22 mouse cellular contexts compared by ENCODE assay signal in genomic region chr10:100958371-100958770, GRCm38 (mm10).
DNase-seq lines count a peak whose midpoint lies in the region; ATAC-seq and TF ChIP-seq lines count a peak whose summit lies in the region.
"Had no signal": no experiment of that assay in that cellular context is flagged by ENCODE, and none has a peak within 500 bp of the region (broad histone marks: within the 10 kb centered on the region; RNA-seq: fewer than 3 reads in every experiment).

No protein-coding gene starts in this region.

- no peaks in the 10 kb centered on the region for H3K27me3 ChIP-seq in lung, postnatal 0 days (replicated peaks; ENCODE audit: insufficient read depth, low read length)
- no peaks in the 10 kb centered on the region for H3K27me3 ChIP-seq in MEL (ENCODE audit: control insufficient read depth in 1 of 2, insufficient read depth in 2 of 2, low read length in 2 of 2)
- H3K27me3 ChIP-seq: embryonic facial prominence, embryonic 13.5 days; forebrain, embryonic 13.5 days; intestine, embryonic 15.5 days had no signal

- no peak for TF ChIP-seq CTCF in lung, postnatal 0 days (IDR thresholded peaks at IDR 0.05)
- TF ChIP-seq CTCF in MEL (IDR thresholded peaks at IDR 0.05 in 2 of 3, conservative IDR thresholded peaks at IDR 0.05 in 1 of 3; ENCODE audit: control insufficient read depth in 1 of 3, insufficient read depth in 1 of 3, low read depth in 2 of 3, low read length in 3 of 3, poor library complexity in 1 of 3, severe bottlenecking in 1 of 3): no peak
- TF ChIP-seq CTCF in gastrocnemius, adult 2 months (IDR thresholded peaks at IDR 0.05): no peak

- intact Hi-C loops in gastrocnemius, adult 2 months (cut with DNase I): no loop called here
- intact Hi-C loops in left cerebral cortex, postnatal 4 days (cut with DNase I): no loop called here

- H3K9me3 ChIP-seq in lung, postnatal 0 days (ENCODE audit: low read length): no peaks in the 10 kb centered on the region
- H3K9me3 ChIP-seq in MEL (replicated peaks; ENCODE audit: insufficient read depth, low read length): no peaks in the 10 kb centered on the region
- H3K9me3 ChIP-seq: embryonic facial prominence, embryonic 13.5 days; forebrain, embryonic 13.5 days; G1E; heart, embryonic 10.5 days; intestine, embryonic 15.5 days had no signal

- no peak for TF ChIP-seq EP300 in lung, postnatal 0 days (IDR thresholded peaks at IDR 0.05)
- TF ChIP-seq EP300 in MEL (IDR thresholded peaks at IDR 0.05; ENCODE audit: low read depth in 1 of 2, low read length in 2 of 2): no peak

- H3K4me1 ChIP-seq in lung, postnatal 0 days (ENCODE audit: insufficient read depth, low read depth, low read length): no peaks in the 10 kb centered on the region
- H3K4me1 ChIP-seq in MEL (ENCODE audit: control insufficient read depth in 1 of 2, insufficient read depth in 2 of 2, low read length in 2 of 2): no peaks in the 10 kb centered on the region; a peak in 1 of 4 replicates
- H3K4me1 ChIP-seq: embryonic facial prominence, embryonic 13.5 days; forebrain, embryonic 13.5 days; heart, embryonic 10.5 days; intestine, embryonic 15.5 days had no signal

- ATAC-seq in lung, postnatal 0 days: no peak
- ATAC-seq: activated CD4-positive, CD25-positive, alpha-beta regulatory T cell, adult 4 months; forebrain, embryonic 13.5 days; forebrain, postnatal 0 days; intestine, embryonic 15.5 days had no signal

- TF ChIP-seq RAD21 in MEL (IDR thresholded peaks at IDR 0.05; ENCODE audit: low read depth, low read length): no peak

- H3K36me3 ChIP-seq in lung, postnatal 0 days (ENCODE audit: insufficient read depth, low read length): no peaks in the 10 kb centered on the region
- peaks cover 0 to 3% of the 10 kb centered on the region in 2 experiments; a peak in 1 of 4 replicates for H3K36me3 ChIP-seq in MEL (ENCODE audit: control insufficient read depth in 1 of 2, insufficient read depth in 2 of 2, low read length in 2 of 2)
- H3K36me3 ChIP-seq: embryonic facial prominence, embryonic 13.5 days; G1E; heart, embryonic 10.5 days; intestine, embryonic 15.5 days had no signal

- H3K79me2 ChIP-seq in MEL (ENCODE audit: control insufficient read depth, insufficient read depth, low read length, poor library complexity): no peaks in the 10 kb centered on the region

- no peak overlapping the region for H3K27ac ChIP-seq in lung, postnatal 0 days (ENCODE audit: low read length)
- no peak overlapping the region for H3K27ac ChIP-seq in MEL (ENCODE audit: control insufficient read depth, low read depth, low read length)
- H3K27ac ChIP-seq in gastrocnemius, adult 2 months: no peak overlapping the region
- H3K27ac ChIP-seq: embryonic facial prominence, embryonic 13.5 days; forebrain, embryonic 13.5 days; heart, embryonic 10.5 days; hindbrain, embryonic 14.5 days; intestine, embryonic 15.5 days had no signal

- peak; percentile 4 to 26 for DNase-seq in lung, adult 18-20 months
- no peak for DNase-seq in lung, postnatal 0 days (ENCODE audit: low spot score)
- DNase-seq in MEL (ENCODE audit: low read depth, low spot score) (peak; percentile 63), R1 (ENCODE audit: low read depth, low spot score) (peak; percentile 1)
- DNase-seq in embryo, embryonic 9.5 days (ENCODE audit: extremely low spot score): no peak
- DNase-seq in gastrocnemius, adult 2 months: no peak
- DNase-seq in left cerebral cortex, postnatal 4 days: no peak
- DNase-seq: adrenal gland, postnatal 14 days; cerebellum, adult 11-12 months; cerebellum, adult 9-10 months; cerebellum, postnatal 25 days; forebrain, postnatal 0 days; gastrocnemius, postnatal 36 days; heart, adult 18-20 months; heart, postnatal 10 days had no signal

- no peak overlapping the region for H3K4me2 ChIP-seq in lung, postnatal 0 days (replicated peaks; ENCODE audit: low read depth, low read length)
- H3K4me2 ChIP-seq: embryonic facial prominence, embryonic 13.5 days; forebrain, embryonic 13.5 days; hindbrain, embryonic 14.5 days; intestine, embryonic 15.5 days had no signal

- TF ChIP-seq POLR2A in MEL (IDR thresholded peaks at IDR 0.05; ENCODE audit: control insufficient read depth in 1 of 2, insufficient read depth in 1 of 2, low read depth in 1 of 2, low read length in 2 of 2, poor library complexity in 1 of 2): no peak

- WGBS in lung, postnatal 0 days: 78% methylated on average over 9 of the region's 9 CpGs

- no peak overlapping the region for H3K9ac ChIP-seq in lung, postnatal 0 days (replicated peaks; ENCODE audit: low read depth)
- no peak overlapping the region for H3K9ac ChIP-seq in MEL (ENCODE audit: control insufficient read depth, low read depth, low read length, poor library complexity, severe bottlenecking)
- H3K9ac ChIP-seq: embryonic facial prominence, embryonic 13.5 days; forebrain, embryonic 13.5 days; forebrain, postnatal 0 days; hindbrain, embryonic 14.5 days; intestine, embryonic 15.5 days had no signal

- H3K4me3 ChIP-seq in lung, postnatal 0 days (ENCODE audit: low read depth, low read length): no peak overlapping the region
- H3K4me3 ChIP-seq in MEL (ENCODE audit: control insufficient read depth in 1 of 2, insufficient read depth in 1 of 2, low read depth in 2 of 2, low read length in 2 of 2): no peak overlapping the region
- H3K4me3 ChIP-seq in gastrocnemius, adult 2 months: no peak overlapping the region
- H3K4me3 ChIP-seq: embryonic facial prominence, embryonic 13.5 days; forebrain, embryonic 13.5 days; heart, embryonic 10.5 days; intestine, embryonic 15.5 days had no signal

TF ChIP-seq in MEL, 35 proteins besides CTCF, POLR2A, EP300 and RAD21:
- TF ChIP-seq USF1 (IDR thresholded peaks at IDR 0.05; ENCODE audit: low read depth, low read length) (peak; percentile 44; the same call in 1 of the 2 replicates), NELFE (IDR thresholded peaks at IDR 0.05; ENCODE audit: low read depth, low read length) (no peak)

Comparison
In these comparisons a context has a peak if more than half of its experiments do, and no peak if none do; other contexts are left out.
1. DNase-seq: peak in lung, adult 18-20 months (2 of 2), MEL (single experiment) and R1 (single experiment); none in lung, postnatal 0 days (single experiment), embryo, embryonic 9.5 days (single experiment), gastrocnemius, adult 2 months (single experiment) and left cerebral cortex, postnatal 4 days (single experiment).